Mouse (Mus musculus) stomach, embryonic 16.5 days (tissue): ENCODE measurements around the gene Tomm22. TPM values are rescaled to one million over a fixed set of nuclear protein-coding genes. Genes with fewer than 3 reads are reported as not detected.

Experiments
- ATAC-seq: fragments of 200-750 bp; cut with Nextera tagmentation; 2 replicates; pipeline ENCODE4 v1.8.0; 2017; ENCODE audit warnings: moderate number of reproducible peaks, moderate TSS enrichment; ENCODE audit not compliant: insufficient read depth, low FRiP score
- H3K27ac ChIP-seq: fragments of 300-500 bp; sonication (generic); 2 replicates; pipeline ENCODE4 v1.5.1; 2014; ENCODE audit warnings: low read length
- H3K27me3 ChIP-seq: fragments of 300-500 bp; sonication (generic); 2 replicates; pipeline ENCODE4 v1.6.1; 2014; ENCODE audit warnings: low read length, control low read depth, mixed read lengths; ENCODE audit not compliant: control insufficient read depth, insufficient read depth
- H3K36me3 ChIP-seq: fragments of 300-500 bp; sonication (generic); 2 replicates; pipeline ENCODE4 v1.6.1; 2014; ENCODE audit warnings: low read length; ENCODE audit not compliant: control insufficient read depth, insufficient read depth
- H3K4me1 ChIP-seq: fragments of 300-500 bp; sonication (generic); 2 replicates; pipeline ENCODE4 v1.6.1; 2014; ENCODE audit warnings: low read length, control low read depth, mixed read lengths; ENCODE audit not compliant: control insufficient read depth, insufficient read depth
- H3K4me2 ChIP-seq: fragments of 300-500 bp; sonication (generic); 2 replicates; pipeline ENCODE4 v1.6.1; 2014; ENCODE audit warnings: low read depth, low read length, mixed read lengths
- H3K4me3 ChIP-seq: fragments of 300-500 bp; sonication (generic); replicated peaks from 2 replicates; pipeline ENCODE4 v1.5.1; 2014; ENCODE audit warnings: mild to moderate bottlenecking, low read length
- H3K9ac ChIP-seq: fragments of 300-500 bp; sonication (generic); 2 replicates; pipeline ENCODE4 v1.6.1; 2014; ENCODE audit warnings: low read length
- H3K9me3 ChIP-seq: fragments of 300-500 bp; sonication (generic); replicated peaks from 2 replicates; pipeline ENCODE4 v1.6.1; 2016; ENCODE audit warnings: low read length, control low read depth; ENCODE audit not compliant: control insufficient read depth
- WGBS: fragments of 180-500 bp; shearing (Covaris S2); extraction: QIAGEN DNeasy Blood & Tissue Kit; methylation state at CpG from one replicate; pipeline ENCODE4 v1.1.7; 2014; 5-methylcytosine and 5-hydroxymethylcytosine counted together
- polyA plus RNA-seq: library from polyadenylated mRNA; unstranded; fragments of >200 nt; fragmentation: Nextera tagmentation; extraction: Ambion mirVana; gene quantifications from 2 replicates; pipeline ENCODE4 v1.2.1, GENCODE M21; 2015

Tomm22 gene
- polyA plus RNA-seq, 1 experiment from 2014 or later = 236 TPM

GRCm38 (mm10) chr15:79706603-79707214 is 36.0 kb downstream of the Tomm22 start:
- Histone ChIP-seq H3K9me3 (no peaks in the 10 kb centered on the region), H3K27me3 (no peaks in the 10 kb centered on the region), H3K27ac (no peak overlapping the region), H3K4me3 (no peak overlapping the region), H3K36me3 (peaks cover 7% of the 10 kb centered on the region; the same call in 1 of the 2 replicates), H3K4me1 (no peaks in the 10 kb centered on the region), H3K9ac (no peak overlapping the region), H3K4me2 (no peak overlapping the region)
- ATAC-seq = no peak
- WGBS = 85% methylated on average over 17 of the region's 17 CpGs

GRCm38 (mm10) chr15:79708229-79708822 is 37.7 kb downstream of the Tomm22 start:
- no peak overlapping the region for H3K4me3 ChIP-seq
- H3K4me2 ChIP-seq = no peak overlapping the region
- H3K27me3 ChIP-seq = no peaks in the 10 kb centered on the region
- H3K36me3 ChIP-seq = peaks cover 7% of the 10 kb centered on the region; the same call in 1 of the 2 replicates
- H3K4me1 ChIP-seq = no peaks in the 10 kb centered on the region
- no peaks in the 10 kb centered on the region for H3K9me3 ChIP-seq
- H3K27ac ChIP-seq = no peak overlapping the region
- ATAC-seq = no peak
- no peak overlapping the region for H3K9ac ChIP-seq
- 90% methylated on average over 5 of the region's 5 CpGs for WGBS

DNA sequence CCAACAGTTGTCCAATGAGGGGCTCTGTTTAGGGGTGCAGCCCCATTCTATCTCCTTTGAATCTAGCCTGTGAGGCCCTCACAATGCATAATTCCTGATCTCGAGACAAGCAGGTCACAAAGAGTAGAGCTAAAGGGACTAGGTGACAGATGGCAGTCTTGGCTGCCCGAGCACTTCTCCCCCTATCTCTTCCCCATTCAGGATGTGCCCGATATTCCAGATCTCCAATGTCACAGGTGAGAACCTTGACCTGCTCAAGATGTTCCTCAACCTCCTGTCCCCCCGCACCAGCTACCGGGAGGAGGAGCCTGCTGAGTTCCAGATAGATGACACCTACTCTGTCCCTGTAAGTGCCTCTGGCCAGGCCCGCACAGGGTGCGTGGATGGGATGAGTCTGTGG is 45.0 kb downstream of the Tomm22 start:
- WGBS = 85% methylated on average over 7 of the region's 7 CpGs
- H3K9me3 ChIP-seq = no peaks in the 10 kb centered on the region
- no peak overlapping the region for H3K4me3 ChIP-seq
- no peak overlapping the region for H3K27ac ChIP-seq
- ATAC-seq = no peak
- H3K27me3 ChIP-seq = no peaks in the 10 kb centered on the region
- no peaks in the 10 kb centered on the region for H3K4me1 ChIP-seq
- H3K9ac ChIP-seq = no peak overlapping the region
- H3K36me3 ChIP-seq = peaks cover 26% of the 10 kb centered on the region
- H3K4me2 ChIP-seq = no peak overlapping the region

DNA sequence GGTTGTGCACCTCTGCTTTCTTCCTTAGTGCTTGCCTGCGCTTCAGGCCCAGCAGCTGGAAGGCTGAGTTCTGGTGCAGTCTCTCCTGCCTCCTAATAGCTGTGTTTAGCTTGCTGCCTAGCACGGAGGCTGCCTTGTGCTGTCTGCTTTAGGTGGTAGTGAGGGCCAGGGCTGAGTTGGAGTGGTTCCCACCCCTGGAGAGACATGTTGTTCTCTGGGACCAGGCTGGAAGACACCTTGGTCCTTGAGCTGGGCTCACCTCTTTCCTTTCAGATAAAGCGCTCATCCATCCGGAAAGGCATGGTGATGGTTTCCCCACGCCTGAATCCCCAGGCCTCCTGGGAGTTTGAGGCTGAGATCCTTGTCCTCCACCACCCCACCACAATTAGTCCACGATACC is 46.0 kb downstream of the Tomm22 start:
- no peak overlapping the region for H3K9ac ChIP-seq
- no peaks in the 10 kb centered on the region for H3K27me3 ChIP-seq
- H3K4me1 ChIP-seq = no peaks in the 10 kb centered on the region
- H3K4me3 ChIP-seq = no peak overlapping the region
- no peak overlapping the region for H3K27ac ChIP-seq
- no peak for ATAC-seq
- H3K4me2 ChIP-seq = no peak overlapping the region
- H3K36me3 ChIP-seq = peaks cover 26% of the 10 kb centered on the region
- no peaks in the 10 kb centered on the region for H3K9me3 ChIP-seq
- 95% methylated on average over 6 of the region's 6 CpGs for WGBS

- Histone ChIP-seq H3K36me3 (peaks cover 26% of the 10 kb centered on the region), H3K27ac (no peak overlapping the region), H3K4me2 (no peak overlapping the region), H3K9ac (no peak overlapping the region), H3K4me3 (no peak overlapping the region), H3K27me3 (no peaks in the 10 kb centered on the region), H3K9me3 (no peaks in the 10 kb centered on the region), H3K4me1 (no peaks in the 10 kb centered on the region)
- ATAC-seq = no peak
- WGBS = 90% methylated on average over 8 of the region's 8 CpGs
These were observed 49.6 kb downstream of the Tomm22 start for GRCm38 (mm10) chr15:79720267-79720666.

- Histone ChIP-seq H3K9me3 (no peaks in the 10 kb centered on the region), H3K9ac (no peak overlapping the region), H3K36me3 (peaks cover 25% of the 10 kb centered on the region), H3K4me1 (no peaks in the 10 kb centered on the region), H3K27ac (no peak overlapping the region), H3K27me3 (no peaks in the 10 kb centered on the region), H3K4me2 (no peak overlapping the region), H3K4me3 (no peak overlapping the region)
- ATAC-seq = no peak
- WGBS = 93% methylated on average over 4 of the region's 4 CpGs
These were observed 50.1 kb downstream of the Tomm22 start for GRCm38 (mm10) chr15:79720796-79721195.

Other genes with a start within 250 kb of the Tomm22 start
- gene Csnk1e, start 215.3 kb upstream of the Tomm22 start, polyA plus RNA-seq = 34.5 and 35.0 TPM in 2 replicates
- not detected in 2 replicates for gene Kcnj4, start 165.6 kb upstream of the Tomm22 start, polyA plus RNA-seq
- 109 and 111 TPM in 2 replicates for gene Kdelr3, start 154.4 kb upstream of the Tomm22 start, polyA plus RNA-seq
- 39.6 and 42.0 TPM in 2 replicates for gene Ddx17, start 124.1 kb upstream of the Tomm22 start, polyA plus RNA-seq
- gene Dmc1, start 65.8 kb upstream of the Tomm22 start, polyA plus RNA-seq = 2.4 and 2.8 TPM in 2 replicates
- gene Fam227a, start 11.9 kb upstream of the Tomm22 start, polyA plus RNA-seq = 0.92 and 1.1 TPM in 2 replicates
- gene Cby1, start 11.7 kb upstream of the Tomm22 start, polyA plus RNA-seq = 48.0 and 48.1 TPM in 2 replicates
- 16.1 and 16.6 TPM in 2 replicates for gene Josd1, start 17.1 kb downstream of the Tomm22 start, polyA plus RNA-seq
- gene Gtpbp1, start 20.0 kb downstream of the Tomm22 start, polyA plus RNA-seq = 24.0 and 24.6 TPM in 2 replicates
- 4.1 and 4.4 TPM in 2 replicates for gene Sun2, start 71.7 kb downstream of the Tomm22 start, polyA plus RNA-seq
- 48.4 and 51.2 TPM in 2 replicates for gene Dnal4, start 107.0 kb downstream of the Tomm22 start, polyA plus RNA-seq
- gene Nptxr, start 133.9 kb downstream of the Tomm22 start, polyA plus RNA-seq = 2.5 and 2.8 TPM in 2 replicates
- 0.19 TPM in 1 of 2 replicates, not detected in the other for gene Npcd, start 163.4 kb downstream of the Tomm22 start, polyA plus RNA-seq
- 75.6 and 77.2 TPM in 2 replicates for gene Cbx6, start 163.8 kb downstream of the Tomm22 start, polyA plus RNA-seq
- gene Apobec3, start 220.8 kb downstream of the Tomm22 start, polyA plus RNA-seq = 31.5 and 31.9 TPM in 2 replicates